Mouse (Mus musculus): ENCODE data around the gene Zap70.

The Zap70 gene

DNA sequence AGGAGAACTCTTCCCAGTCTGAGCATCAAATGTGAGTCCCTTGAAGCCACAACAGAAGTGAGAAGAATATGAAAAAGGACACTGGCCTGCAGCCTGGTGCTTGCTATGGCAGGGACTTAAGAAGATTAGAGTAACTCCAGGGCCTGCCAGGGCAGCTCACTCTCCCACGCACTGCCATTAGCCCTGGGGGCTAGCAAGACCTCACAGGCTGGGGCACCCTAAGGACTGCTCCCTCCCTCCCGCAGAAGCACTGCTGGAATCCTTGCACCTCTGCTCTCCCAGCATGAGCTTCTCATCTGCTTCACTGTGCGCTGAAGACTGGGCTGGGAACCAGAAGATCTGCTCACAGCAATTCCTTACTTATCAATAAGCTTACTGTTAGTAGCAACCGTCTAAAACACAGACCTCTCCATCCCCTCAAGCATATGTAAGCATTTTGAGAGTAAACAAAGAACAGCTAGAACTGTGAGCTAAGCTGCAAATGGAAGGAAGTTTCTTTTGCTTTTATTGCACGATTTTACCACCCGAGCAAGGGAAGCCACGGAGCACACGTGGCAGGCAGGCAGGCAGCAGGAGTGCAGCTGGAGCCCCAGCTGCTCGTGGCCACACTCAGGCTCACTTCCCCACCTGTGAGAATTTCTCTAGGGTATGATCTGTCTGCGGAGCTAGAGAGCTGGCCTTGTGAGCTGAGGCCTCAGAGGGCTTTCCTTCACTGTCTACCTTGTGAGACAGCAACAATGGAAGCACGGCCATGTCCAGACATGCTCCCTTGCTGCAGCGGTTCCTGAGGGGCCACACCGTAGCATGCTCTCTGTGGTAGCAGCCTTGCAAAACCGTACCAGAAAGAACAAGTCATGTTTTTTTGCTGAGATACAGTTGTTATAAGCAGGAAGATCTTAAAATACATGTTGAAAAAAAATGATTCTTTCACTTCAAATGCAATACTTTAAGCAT lies 69.6 kb downstream of the Zap70 start:
- no peak for DNase-seq (ENCODE audit: low read depth)

Data from c-Kit-positive CD71-positive TER-119-negative erythroid progenitor cells, embryonic 14.5 days (primary cell).